Mouse (Mus musculus): ENCODE measurements around the gene Ces3b. TPM values are rescaled to one million over a fixed set of nuclear protein-coding genes. Genes with fewer than 3 reads are reported as not detected.
"Not testable (repeated sequence)": the region's sequence is repeated elsewhere in the genome, so short reads cannot be mapped to it uniquely, and the experiment has no call there.

Gene Ces3b
- polyA plus RNA-seq, 1 experiment from 2014 or later = not detected

DNA sequence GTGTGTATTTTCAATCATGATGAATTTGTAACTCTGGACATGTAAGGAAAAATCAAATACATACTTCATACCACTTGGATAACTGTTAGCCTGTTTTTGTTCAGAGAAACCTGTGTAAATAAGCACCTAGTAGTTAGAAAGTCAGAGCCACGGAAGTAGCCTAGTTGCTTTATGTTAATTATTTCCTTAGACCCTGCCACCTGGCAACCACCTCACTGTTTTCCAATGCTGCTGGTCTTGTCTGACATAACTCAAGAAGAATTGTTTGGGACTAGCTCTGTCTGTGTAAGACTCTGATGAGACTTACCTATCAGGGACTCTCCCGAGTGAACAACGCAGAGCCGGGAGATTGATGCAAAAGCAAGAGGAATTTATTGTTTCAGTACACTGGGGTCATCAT, 7.0 kb upstream of the Ces3b start:
- H3K9ac ChIP-seq (ENCODE audit: low read length) = no peak overlapping the region
- H3K27me3 ChIP-seq (ENCODE audit: control insufficient read depth, insufficient read depth, low read length) = no peaks in the 10 kb centered on the region
- H3K4me2 ChIP-seq (ENCODE audit: low read depth, low read length, severe bottlenecking) = no peak overlapping the region
- no peaks in the 10 kb centered on the region for H3K36me3 ChIP-seq (ENCODE audit: control insufficient read depth, insufficient read depth, low read length)
- no peaks in the 10 kb centered on the region for H3K4me1 ChIP-seq (replicated peaks; ENCODE audit: control insufficient read depth, insufficient read depth, low read length)
- no peak overlapping the region for H3K4me3 ChIP-seq (ENCODE audit: low read depth, low read length)
- DNase-seq (ENCODE audit: low spot score) (no peak), ATAC-seq (replicated peaks; ENCODE audit: low FRiP score) (no peak)
- WGBS = 91% methylated on average over 4 of the region's 4 CpGs
- no peaks in the 10 kb centered on the region for H3K9me3 ChIP-seq (ENCODE audit: control insufficient read depth, low read length)
- H3K27ac ChIP-seq (ENCODE audit: low read depth, low read length) = no peak overlapping the region

- ATAC-seq (replicated peaks; ENCODE audit: low FRiP score) (no peak), DNase-seq (ENCODE audit: low spot score) (no peak)
- Histone ChIP-seq H3K27ac (ENCODE audit: low read depth, low read length) (no peak overlapping the region), H3K9ac (ENCODE audit: low read length) (no peak overlapping the region), H3K27me3 (ENCODE audit: control insufficient read depth, insufficient read depth, low read length) (no peaks in the 10 kb centered on the region), H3K4me1 (replicated peaks; ENCODE audit: control insufficient read depth, insufficient read depth, low read length) (no peaks in the 10 kb centered on the region), H3K36me3 (ENCODE audit: control insufficient read depth, insufficient read depth, low read length) (no peaks in the 10 kb centered on the region), H3K9me3 (ENCODE audit: control insufficient read depth, low read length) (no peaks in the 10 kb centered on the region), H3K4me3 (ENCODE audit: low read depth, low read length) (no peak overlapping the region), H3K4me2 (ENCODE audit: low read depth, low read length, severe bottlenecking) (no peak overlapping the region)
- WGBS = 75% methylated on average over 6 of the region's 6 CpGs
These were observed 6.5 kb upstream of the Ces3b start for GRCm38 (mm10) chr8:105077071-105077470.

DNA sequence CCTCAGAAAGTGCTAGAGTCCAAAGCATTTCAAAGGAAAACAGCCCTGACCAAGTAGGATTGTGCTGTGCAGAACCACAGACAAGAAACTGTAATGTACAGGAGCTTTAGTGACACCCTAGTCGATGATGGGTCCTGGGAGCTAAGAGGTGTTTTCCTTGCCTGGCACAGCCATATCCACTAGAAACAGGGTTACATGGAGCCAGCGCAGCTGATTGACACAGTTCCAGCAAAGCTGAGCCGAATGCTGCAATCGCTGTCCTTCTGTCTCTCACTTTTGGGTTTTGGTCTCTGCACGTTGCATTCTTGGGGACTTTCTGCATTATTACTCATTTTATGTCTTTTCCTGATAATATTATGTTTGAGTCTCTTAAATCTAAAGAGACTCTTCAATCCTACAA, 5.0 kb upstream of the Ces3b start:
- H3K4me1 ChIP-seq (replicated peaks; ENCODE audit: control insufficient read depth, insufficient read depth, low read length) = no peaks in the 10 kb centered on the region
- H3K36me3 ChIP-seq (ENCODE audit: control insufficient read depth, insufficient read depth, low read length) = no peaks in the 10 kb centered on the region
- no peak for ATAC-seq (replicated peaks; ENCODE audit: low FRiP score)
- H3K4me2 ChIP-seq (ENCODE audit: low read depth, low read length, severe bottlenecking) = no peak overlapping the region
- H3K4me3 ChIP-seq (ENCODE audit: low read depth, low read length) = no peak overlapping the region
- H3K9ac ChIP-seq (ENCODE audit: low read length) = no peak overlapping the region
- no peak overlapping the region for H3K27ac ChIP-seq (ENCODE audit: low read depth, low read length)
- H3K27me3 ChIP-seq (ENCODE audit: control insufficient read depth, insufficient read depth, low read length) = no peaks in the 10 kb centered on the region
- DNase-seq (ENCODE audit: low spot score) = no peak
- no peaks in the 10 kb centered on the region for H3K9me3 ChIP-seq (ENCODE audit: control insufficient read depth, low read length)
- WGBS = 85% methylated on average over 5 of the region's 5 CpGs

- WGBS = 79% methylated on average over 5 of the region's 5 CpGs
These were observed 2.7 kb upstream of the Ces3b start for GRCm38 (mm10) chr8:105080814-105081336.

DNA sequence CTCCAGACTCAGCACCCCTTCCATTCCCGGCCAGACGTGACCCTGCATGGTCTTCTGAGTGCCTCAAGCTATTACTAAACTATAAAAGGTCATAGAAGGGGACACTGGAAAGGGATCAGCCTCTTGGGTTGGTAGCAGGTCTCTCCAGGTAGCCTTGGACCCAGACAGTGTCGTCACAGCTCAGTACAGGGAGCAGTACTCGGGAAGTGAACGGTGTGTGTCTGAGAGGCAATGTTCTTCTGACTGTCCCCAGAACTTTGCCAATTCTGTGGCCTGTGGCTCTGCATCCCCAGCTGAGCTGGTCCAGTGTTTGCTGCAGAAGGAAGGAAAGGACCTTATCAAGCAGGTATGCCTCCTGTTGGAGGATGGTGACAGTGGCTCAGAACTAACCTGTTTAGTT, 4.6 kb downstream of the Ces3b start:
- not testable (repeated sequence) for H3K4me3 ChIP-seq (ENCODE audit: low read depth, low read length); H3K27me3 ChIP-seq (ENCODE audit: control insufficient read depth, insufficient read depth, low read length); ATAC-seq (replicated peaks; ENCODE audit: low FRiP score); H3K27ac ChIP-seq (ENCODE audit: low read depth, low read length); DNase-seq (ENCODE audit: low spot score); H3K4me1 ChIP-seq (replicated peaks; ENCODE audit: control insufficient read depth, insufficient read depth, low read length); H3K9ac ChIP-seq (ENCODE audit: low read length); H3K9me3 ChIP-seq (ENCODE audit: control insufficient read depth, low read length); H3K4me2 ChIP-seq (ENCODE audit: low read depth, low read length, severe bottlenecking); H3K36me3 ChIP-seq (ENCODE audit: control insufficient read depth, insufficient read depth, low read length)
- 80% methylated on average over 4 of the region's 5 CpGs for WGBS

More at GRCm38 (mm10) chr8:105080814-105081336, 2.7 kb upstream of the Ces3b start:
- no peaks in the 10 kb centered on the region for H3K9me3 ChIP-seq (ENCODE audit: control insufficient read depth, low read length)
- H3K27ac ChIP-seq (ENCODE audit: low read depth, low read length) = no peak overlapping the region
- no peak overlapping the region for H3K4me3 ChIP-seq (ENCODE audit: low read depth, low read length)
- no peak for DNase-seq (ENCODE audit: low spot score)
- H3K36me3 ChIP-seq (ENCODE audit: control insufficient read depth, insufficient read depth, low read length) = no peaks in the 10 kb centered on the region
- no peak for ATAC-seq (replicated peaks; ENCODE audit: low FRiP score)
- no peaks in the 10 kb centered on the region for H3K27me3 ChIP-seq (ENCODE audit: control insufficient read depth, insufficient read depth, low read length)
- no peaks in the 10 kb centered on the region for H3K4me1 ChIP-seq (replicated peaks; ENCODE audit: control insufficient read depth, insufficient read depth, low read length)
- no peak overlapping the region for H3K4me2 ChIP-seq (ENCODE audit: low read depth, low read length, severe bottlenecking)
- no peak overlapping the region for H3K9ac ChIP-seq (ENCODE audit: low read length)

DNA sequence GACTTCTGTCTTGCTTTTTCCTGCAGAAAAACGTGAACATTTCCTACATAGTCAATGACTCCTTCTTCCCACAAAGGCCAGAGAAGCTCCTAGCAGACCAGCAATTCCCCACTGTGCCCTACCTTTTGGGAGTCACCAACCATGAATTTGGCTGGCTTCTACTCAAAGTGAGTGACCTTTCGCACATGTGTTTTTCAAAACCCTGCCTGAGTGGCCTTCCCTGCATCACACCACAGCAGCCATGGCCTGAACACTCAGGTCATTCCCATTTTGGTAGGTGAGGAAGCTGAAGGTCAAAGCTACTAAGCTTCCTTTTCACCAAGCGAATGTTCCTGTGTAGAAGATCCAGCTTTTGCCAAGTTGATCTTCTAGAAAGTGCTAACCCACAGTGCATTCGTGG, 5.0 kb downstream of the Ces3b start:
- H3K27ac ChIP-seq (ENCODE audit: low read depth, low read length) = no peak overlapping the region
- H3K4me1 ChIP-seq (replicated peaks; ENCODE audit: control insufficient read depth, insufficient read depth, low read length) = no peaks in the 10 kb centered on the region
- DNase-seq (ENCODE audit: low spot score) = no peak
- no peaks in the 10 kb centered on the region for H3K36me3 ChIP-seq (ENCODE audit: control insufficient read depth, insufficient read depth, low read length)
- no peak overlapping the region for H3K4me2 ChIP-seq (ENCODE audit: low read depth, low read length, severe bottlenecking)
- WGBS = 74% methylated on average over 4 of the region's 4 CpGs
- no peaks in the 10 kb centered on the region for H3K27me3 ChIP-seq (ENCODE audit: control insufficient read depth, insufficient read depth, low read length)
- no peak overlapping the region for H3K9ac ChIP-seq (ENCODE audit: low read length)
- no peak overlapping the region for H3K4me3 ChIP-seq (ENCODE audit: low read depth, low read length)
- H3K9me3 ChIP-seq (ENCODE audit: control insufficient read depth, low read length) = no peaks in the 10 kb centered on the region
- no peak for ATAC-seq (replicated peaks; ENCODE audit: low FRiP score)

DNA sequence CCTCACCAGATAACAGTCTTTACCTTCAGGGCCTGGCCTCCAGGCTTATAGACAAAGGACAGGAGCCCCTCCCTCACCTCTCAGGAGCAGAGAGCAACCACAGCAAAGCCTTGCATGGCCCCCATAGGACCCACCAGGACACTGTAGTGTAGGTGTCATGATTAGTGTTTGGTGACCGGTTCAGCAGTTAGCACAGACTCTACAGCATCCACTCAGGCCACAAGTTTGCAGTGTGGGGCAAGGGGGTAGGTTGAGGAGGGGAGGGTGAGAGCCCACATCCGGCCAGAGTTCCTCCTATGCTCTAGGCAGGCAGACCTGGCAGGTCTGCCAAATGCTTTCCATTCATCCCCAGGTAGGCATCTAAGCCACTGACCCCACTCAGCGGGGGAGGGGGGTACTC, 10.4 kb downstream of the Ces3b start:
- Histone ChIP-seq H3K4me1 (replicated peaks; ENCODE audit: control insufficient read depth, insufficient read depth, low read length) (no peaks in the 10 kb centered on the region), H3K4me2 (ENCODE audit: low read depth, low read length, severe bottlenecking) (no peak overlapping the region), H3K27ac (ENCODE audit: low read depth, low read length) (no peak overlapping the region), H3K9me3 (ENCODE audit: control insufficient read depth, low read length) (no peaks in the 10 kb centered on the region), H3K27me3 (ENCODE audit: control insufficient read depth, insufficient read depth, low read length) (no peaks in the 10 kb centered on the region), H3K9ac (ENCODE audit: low read length) (no peak overlapping the region), H3K4me3 (ENCODE audit: low read depth, low read length) (no peak overlapping the region), H3K36me3 (ENCODE audit: control insufficient read depth, insufficient read depth, low read length) (no peaks in the 10 kb centered on the region)
- DNase-seq (ENCODE audit: low spot score) = no peak
- ATAC-seq (replicated peaks; ENCODE audit: low FRiP score) = no peak
- 77% methylated on average over 2 of the region's 3 CpGs for WGBS

DNA sequence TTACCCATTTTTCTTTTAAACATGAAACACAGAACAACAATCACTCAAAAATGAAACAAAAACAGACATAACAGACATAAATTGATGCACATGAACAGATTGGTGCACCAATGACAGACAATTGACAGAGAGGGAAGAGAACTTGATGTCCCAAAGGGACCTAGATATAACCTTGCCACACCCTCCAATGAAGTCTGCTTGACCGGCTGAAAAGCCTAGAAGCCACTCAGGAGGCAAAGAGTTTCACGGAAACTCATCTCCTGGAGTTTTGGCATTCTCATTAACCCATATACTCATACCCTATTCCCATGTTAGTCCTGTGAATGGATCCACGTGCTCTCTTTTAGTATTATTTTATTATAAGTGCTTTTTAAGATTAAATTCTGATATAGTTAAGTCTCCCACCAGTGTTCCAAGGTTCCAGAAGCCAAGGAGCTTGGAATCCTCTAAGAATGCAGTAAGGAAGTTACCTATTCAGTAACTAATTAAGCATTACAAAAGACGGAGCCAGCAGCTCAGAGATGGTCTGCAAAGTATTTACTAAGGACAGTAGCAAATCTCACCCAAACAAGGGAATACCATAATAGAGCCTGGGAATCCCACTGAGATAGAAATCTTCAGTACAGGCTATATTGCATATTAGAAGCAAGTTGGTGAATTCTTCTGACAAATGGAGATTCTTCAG, 18.7 kb downstream of the Ces3b start:
- H3K4me3 ChIP-seq (ENCODE audit: low read depth, low read length); H3K4me2 ChIP-seq (ENCODE audit: low read depth, low read length, severe bottlenecking); H3K36me3 ChIP-seq (ENCODE audit: control insufficient read depth, insufficient read depth, low read length); H3K27ac ChIP-seq (ENCODE audit: low read depth, low read length); H3K4me1 ChIP-seq (replicated peaks; ENCODE audit: control insufficient read depth, insufficient read depth, low read length); H3K9me3 ChIP-seq (ENCODE audit: control insufficient read depth, low read length); DNase-seq (ENCODE audit: low spot score); ATAC-seq (replicated peaks; ENCODE audit: low FRiP score); H3K9ac ChIP-seq (ENCODE audit: low read length); H3K27me3 ChIP-seq (ENCODE audit: control insufficient read depth, insufficient read depth, low read length): not testable (repeated sequence)
- WGBS = 83% methylated on average over 4 of the region's 4 CpGs

GRCm38 (mm10) chr8:105103701-105104100, 20.1 kb downstream of the Ces3b start:
- not testable (repeated sequence) for H3K4me3 ChIP-seq (ENCODE audit: low read depth, low read length); H3K27ac ChIP-seq (ENCODE audit: low read depth, low read length); H3K9ac ChIP-seq (ENCODE audit: low read length); H3K27me3 ChIP-seq (ENCODE audit: control insufficient read depth, insufficient read depth, low read length); H3K4me1 ChIP-seq (replicated peaks; ENCODE audit: control insufficient read depth, insufficient read depth, low read length); H3K4me2 ChIP-seq (ENCODE audit: low read depth, low read length, severe bottlenecking); DNase-seq (ENCODE audit: low spot score); H3K9me3 ChIP-seq (ENCODE audit: control insufficient read depth, low read length); H3K36me3 ChIP-seq (ENCODE audit: control insufficient read depth, insufficient read depth, low read length); ATAC-seq (replicated peaks; ENCODE audit: low FRiP score)
- WGBS = 86% methylated on average over 5 of the region's 5 CpGs

Measured in forebrain, embryonic 11.5 days (tissue).